Mouse (Mus musculus) midbrain, embryonic 12.5 days (tissue): ENCODE results near the gene Cytip. TPM values are rescaled to one million over a fixed set of nuclear protein-coding genes. Genes with fewer than 3 reads are reported as not detected.
A peak's percentile ranks its signal among the peaks of the same experiment; 100 is the strongest.

Source experiments
- ATAC-seq: fragments of 200-750 bp; cut with Nextera tagmentation; 2 replicates; pipeline ENCODE4 v1.8.0; 2017; ENCODE audit warnings: low read depth, moderate TSS enrichment, moderate library complexity; ENCODE audit not compliant: low FRiP score
- H3K27ac ChIP-seq: fragments of 300-500 bp; sonication (generic); replicated peaks from 2 replicates; pipeline ENCODE4 v1.5.1; 2016; ENCODE audit warnings: mild to moderate bottlenecking
- H3K27me3 ChIP-seq: fragments of 300-500 bp; sonication (generic); 2 replicates; pipeline ENCODE4 v1.6.1; 2016; ENCODE audit warnings: mild to moderate bottlenecking
- H3K36me3 ChIP-seq: fragments of 300-500 bp; sonication (generic); 2 replicates; pipeline ENCODE4 v1.6.1; 2016
- H3K4me1 ChIP-seq: fragments of 300-500 bp; sonication (generic); 2 replicates; pipeline ENCODE4 v1.6.1; 2016
- H3K4me2 ChIP-seq: fragments of 300-500 bp; sonication (generic); replicated peaks from 2 replicates; pipeline ENCODE4 v1.6.1; 2016; ENCODE audit warnings: mild to moderate bottlenecking, moderate library complexity
- H3K4me3 ChIP-seq: fragments of 300-500 bp; sonication (generic); 2 replicates; pipeline ENCODE4 v1.5.1; 2016; ENCODE audit warnings: mild to moderate bottlenecking
- H3K9ac ChIP-seq: fragments of 300-500 bp; sonication (generic); replicated peaks from 2 replicates; pipeline ENCODE4 v1.6.1; 2016; ENCODE audit warnings: mild to moderate bottlenecking, moderate library complexity
- H3K9me3 ChIP-seq: fragments of 300-500 bp; sonication (generic); 2 replicates; pipeline ENCODE4 v1.6.1; 2016; ENCODE audit warnings: mild to moderate bottlenecking
- WGBS: fragments of 180-500 bp; shearing (Covaris S2); methylation state at CpG from one replicate; pipeline ENCODE4 v1.1.7; 2016; 5-methylcytosine and 5-hydroxymethylcytosine counted together
- polyA plus RNA-seq: library from polyadenylated mRNA; unstranded; fragments of >200 nt; fragmentation: Nextera tagmentation; extraction: Ambion mirVana; gene quantifications from 2 replicates; pipeline ENCODE4 v1.2.1, GENCODE M21; 2016

The Cytip gene
- polyA plus RNA-seq: 0.19 and 0.22 TPM in 2 replicates

- Histone ChIP-seq H3K36me3 (no peaks in the 10 kb centered on the region), H3K4me2 (no peak within 1 kb of the TSS), H3K27ac (no peak within 1 kb of the TSS), H3K4me1 (no peaks in the 10 kb centered on the region), H3K9me3 (no peaks in the 10 kb centered on the region), H3K27me3 (no peaks in the 10 kb centered on the region), H3K9ac (no peak within 1 kb of the TSS), H3K4me3 (no peak within 1 kb of the TSS)
- no peak for ATAC-seq
- 74% methylated on average over 4 of the region's 4 CpGs for WGBS
Measured at GRCm38 (mm10) chr2:58195346-58195745, at the start of gene Cytip. TSS of gene Cytip (minus strand) at chr2:58195532.

GRCm38 (mm10) chr2:58240639-58241038, 45.3 kb upstream of the Cytip start:
- no peak overlapping the region for H3K4me3 ChIP-seq
- no peaks in the 10 kb centered on the region for H3K27me3 ChIP-seq
- H3K27ac ChIP-seq: no peak overlapping the region
- H3K4me2 ChIP-seq: no peak overlapping the region
- H3K9me3 ChIP-seq: no peaks in the 10 kb centered on the region
- 90% methylated on average over 4 of the region's 4 CpGs for WGBS
- no peak overlapping the region for H3K9ac ChIP-seq
- H3K36me3 ChIP-seq: no peaks in the 10 kb centered on the region
- no peak for ATAC-seq
- H3K4me1 ChIP-seq: no peaks in the 10 kb centered on the region

GRCm38 (mm10) chr2:58237487-58237886, 42.2 kb upstream of the Cytip start:
- Histone ChIP-seq H3K4me3 (no peak overlapping the region), H3K4me1 (no peaks in the 10 kb centered on the region), H3K27ac (no peak overlapping the region), H3K27me3 (no peaks in the 10 kb centered on the region), H3K4me2 (no peak overlapping the region), H3K36me3 (no peaks in the 10 kb centered on the region), H3K9ac (no peak overlapping the region), H3K9me3 (no peaks in the 10 kb centered on the region)
- ATAC-seq: no peak
- 76% methylated on average over 2 of the region's 2 CpGs for WGBS

GRCm38 (mm10) chr2:58199442-58199841, 4.1 kb upstream of the Cytip start:
- 69% methylated on average over 6 of the region's 6 CpGs for WGBS
- H3K27ac ChIP-seq: no peak overlapping the region
- H3K9me3 ChIP-seq: no peaks in the 10 kb centered on the region

DNA sequence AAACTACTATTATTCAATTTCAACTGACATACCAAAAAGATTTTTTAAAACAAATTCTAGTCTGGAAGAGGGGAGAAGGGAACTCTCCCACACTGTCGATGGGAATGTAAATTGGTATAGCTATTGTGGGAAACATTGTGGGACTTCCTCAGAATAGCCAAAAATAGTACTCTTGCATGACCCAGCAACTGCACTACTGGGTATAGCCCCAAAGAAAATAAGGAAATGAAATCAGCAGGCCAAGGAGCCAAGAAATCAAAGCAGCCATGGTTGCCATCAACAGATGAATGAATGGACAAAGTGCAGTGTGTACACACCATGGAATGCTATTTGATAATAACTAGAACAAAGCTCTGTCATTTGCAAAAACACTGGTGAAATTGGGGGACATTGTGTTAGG, 1.5 kb upstream of the Cytip start:
- no peak overlapping the region for H3K9ac ChIP-seq
- H3K36me3 ChIP-seq: no peaks in the 10 kb centered on the region
- no peaks in the 10 kb centered on the region for H3K27me3 ChIP-seq
- ATAC-seq: no peak
- WGBS: 75% methylated on average over 1 of the region's 1 CpGs
- no peaks in the 10 kb centered on the region for H3K9me3 ChIP-seq
- no peak overlapping the region for H3K4me3 ChIP-seq
- H3K27ac ChIP-seq: no peak overlapping the region
- no peaks in the 10 kb centered on the region for H3K4me1 ChIP-seq
- no peak overlapping the region for H3K4me2 ChIP-seq

More at GRCm38 (mm10) chr2:58199442-58199841, 4.1 kb upstream of the Cytip start:
- Histone ChIP-seq H3K4me1 (no peaks in the 10 kb centered on the region), H3K4me2 (no peak overlapping the region), H3K27me3 (no peaks in the 10 kb centered on the region), H3K9ac (no peak overlapping the region), H3K36me3 (no peaks in the 10 kb centered on the region), H3K4me3 (no peak overlapping the region)
- ATAC-seq: peak; percentile 71; the same call in 1 of the 2 replicates

- H3K9ac ChIP-seq: no peak overlapping the region
- H3K36me3 ChIP-seq: no peaks in the 10 kb centered on the region
- WGBS: 90% methylated on average over 10 of the region's 10 CpGs
- no peak for ATAC-seq
- no peaks in the 10 kb centered on the region for H3K9me3 ChIP-seq
- H3K4me1 ChIP-seq: no peaks in the 10 kb centered on the region
- no peak overlapping the region for H3K4me3 ChIP-seq
- H3K27ac ChIP-seq: no peak overlapping the region
- no peaks in the 10 kb centered on the region for H3K27me3 ChIP-seq
- no peak overlapping the region for H3K4me2 ChIP-seq
Measured at GRCm38 (mm10) chr2:58194422-58195115, 763 bp downstream of the Cytip start.

GRCm38 (mm10) chr2:58192160-58192559, 3.2 kb downstream of the Cytip start:
- no peak overlapping the region for H3K4me3 ChIP-seq
- 96% methylated on average over 5 of the region's 5 CpGs for WGBS
- H3K9me3 ChIP-seq: no peaks in the 10 kb centered on the region
- no peak overlapping the region for H3K4me2 ChIP-seq
- no peak overlapping the region for H3K27ac ChIP-seq
- no peak overlapping the region for H3K9ac ChIP-seq
- H3K4me1 ChIP-seq: no peaks in the 10 kb centered on the region
- ATAC-seq: no peak
- H3K36me3 ChIP-seq: no peaks in the 10 kb centered on the region
- no peaks in the 10 kb centered on the region for H3K27me3 ChIP-seq

DNA sequence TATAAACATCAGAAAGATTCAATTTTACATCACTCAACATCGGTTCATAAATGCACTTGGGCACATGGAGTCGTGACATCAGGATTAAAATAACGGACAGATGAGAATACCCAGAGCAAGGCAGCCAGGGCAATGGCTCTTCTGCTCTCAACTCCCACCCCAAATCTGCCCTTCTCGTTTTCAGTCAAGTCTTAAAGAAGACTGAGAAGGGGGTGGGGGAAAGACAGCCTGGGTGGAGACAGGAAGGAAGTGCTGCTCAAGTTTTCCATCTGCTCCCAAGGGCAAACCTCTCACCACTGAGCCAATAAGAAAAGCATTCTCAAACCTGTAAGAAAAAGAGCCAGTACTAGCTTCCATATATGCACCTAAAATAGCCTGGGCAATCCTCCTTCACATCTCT, 5.8 kb downstream of the Cytip start:
- Histone ChIP-seq H3K36me3 (no peaks in the 10 kb centered on the region), H3K4me2 (no peak overlapping the region), H3K27me3 (no peaks in the 10 kb centered on the region), H3K27ac (no peak overlapping the region), H3K9me3 (no peaks in the 10 kb centered on the region), H3K9ac (no peak overlapping the region), H3K4me1 (no peaks in the 10 kb centered on the region), H3K4me3 (no peak overlapping the region)
- 76% methylated on average over 4 of the region's 4 CpGs for WGBS
- no peak for ATAC-seq

DNA sequence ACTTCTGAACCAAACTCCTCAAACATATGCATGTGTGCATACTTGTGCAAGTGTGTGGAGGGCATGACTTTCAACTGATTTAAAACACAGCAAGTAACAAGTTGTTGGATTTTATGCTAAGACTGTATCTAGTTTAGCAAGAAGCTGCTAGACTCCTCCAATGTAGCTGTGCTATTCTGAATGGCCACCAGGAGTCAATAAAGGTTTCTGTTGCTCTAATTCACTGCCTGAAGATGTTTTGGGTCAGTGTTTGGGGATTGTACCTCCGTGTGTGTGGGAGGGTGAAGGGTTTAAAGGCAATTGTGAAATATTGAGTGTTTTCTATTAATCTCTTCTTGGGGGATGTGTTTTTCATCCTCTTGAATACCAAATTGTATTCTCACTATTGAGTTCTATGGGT, 6.4 kb downstream of the Cytip start:
- no peaks in the 10 kb centered on the region for H3K4me1 ChIP-seq
- H3K9me3 ChIP-seq: no peaks in the 10 kb centered on the region
- no peaks in the 10 kb centered on the region for H3K36me3 ChIP-seq
- no peak overlapping the region for H3K27ac ChIP-seq
- no peak overlapping the region for H3K4me2 ChIP-seq
- 37% methylated on average over 1 of the region's 1 CpGs for WGBS
- H3K4me3 ChIP-seq: no peak overlapping the region
- H3K27me3 ChIP-seq: no peaks in the 10 kb centered on the region
- ATAC-seq: no peak
- H3K9ac ChIP-seq: no peak overlapping the region

DNA sequence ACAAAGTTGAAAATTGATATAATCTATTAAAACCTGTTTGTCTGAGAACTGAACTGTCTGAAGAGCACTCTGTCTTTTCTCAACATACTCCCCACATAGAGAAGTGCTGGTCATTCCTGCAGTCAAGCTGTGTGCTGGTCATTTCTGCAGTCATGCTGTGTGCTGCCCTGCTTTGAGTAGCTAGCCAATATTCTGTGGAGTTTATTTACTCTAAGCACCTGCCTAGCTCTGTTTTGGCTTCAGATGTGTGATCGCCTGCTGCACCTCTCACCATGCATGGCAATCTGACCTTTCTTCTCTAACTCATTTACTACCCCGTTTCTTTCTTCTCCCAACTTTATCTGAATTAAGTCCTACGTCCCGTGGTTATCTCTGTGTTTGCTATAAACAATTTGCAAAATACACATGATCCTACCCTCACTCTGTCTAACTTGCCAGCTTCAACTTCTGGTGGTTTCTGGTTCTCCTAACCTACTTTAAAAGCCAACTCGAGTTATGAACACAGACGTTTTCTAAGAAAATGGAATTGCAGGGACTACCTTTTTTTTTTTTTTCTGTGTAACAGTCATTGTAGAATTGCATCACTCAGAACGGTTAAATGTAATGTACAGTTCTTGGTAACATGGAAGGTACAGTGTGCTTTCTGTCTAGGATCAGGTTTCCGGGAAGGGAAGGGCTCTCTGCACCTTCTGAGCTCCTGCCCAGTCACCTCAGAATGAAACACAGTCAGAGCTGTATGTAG, 7.9 kb downstream of the Cytip start:
- ATAC-seq: no peak
- Histone ChIP-seq H3K36me3 (no peaks in the 10 kb centered on the region), H3K4me2 (no peak overlapping the region), H3K27ac (no peak overlapping the region), H3K9ac (no peak overlapping the region), H3K27me3 (no peaks in the 10 kb centered on the region), H3K4me1 (no peaks in the 10 kb centered on the region), H3K4me3 (no peak overlapping the region), H3K9me3 (no peaks in the 10 kb centered on the region)
- WGBS: 80% methylated on average over 8 of the region's 8 CpGs

- ATAC-seq: no peak
- H3K9me3 ChIP-seq: no peaks in the 10 kb centered on the region
- 54% methylated on average over 2 of the region's 2 CpGs for WGBS
- H3K27ac ChIP-seq: no peak overlapping the region
- no peak overlapping the region for H3K9ac ChIP-seq
- no peaks in the 10 kb centered on the region for H3K4me1 ChIP-seq
- H3K4me3 ChIP-seq: no peak overlapping the region
- H3K4me2 ChIP-seq: no peak overlapping the region
- H3K36me3 ChIP-seq: no peaks in the 10 kb centered on the region
- H3K27me3 ChIP-seq: no peaks in the 10 kb centered on the region
Measured at GRCm38 (mm10) chr2:58184197-58184596, 11.1 kb downstream of the Cytip start.

GRCm38 (mm10) chr2:58183658-58184057, 11.7 kb downstream of the Cytip start:
- WGBS: 90% methylated on average over 2 of the region's 2 CpGs

More at GRCm38 (mm10) chr2:58183658-58184057, 11.7 kb downstream of the Cytip start:
- Histone ChIP-seq H3K27ac (no peak overlapping the region), H3K27me3 (no peaks in the 10 kb centered on the region), H3K36me3 (no peaks in the 10 kb centered on the region), H3K9ac (no peak overlapping the region), H3K4me1 (no peaks in the 10 kb centered on the region), H3K4me3 (no peak overlapping the region), H3K9me3 (no peaks in the 10 kb centered on the region), H3K4me2 (no peak overlapping the region)
- no peak for ATAC-seq
